Mouse (Mus musculus): ENCODE measurements around the gene Zfp784. TPM values are rescaled to one million over a fixed set of nuclear protein-coding genes. Genes with fewer than 3 reads are reported as not detected.

Zfp784 gene
- polyA plus RNA-seq, 1 experiment: 1.5 TPM

- H3K79me2 ChIP-seq (ENCODE audit: control insufficient read depth, insufficient read depth): no peaks in the 10 kb centered on the region
- peak overlapping the region; percentile 93 for H3K4me2 ChIP-seq (ENCODE audit: low read depth)
- H3K4me3 ChIP-seq: peak overlapping the region; percentile 67
- no peaks in the 10 kb centered on the region for H3K27me3 ChIP-seq (ENCODE audit: control insufficient read depth, insufficient read depth, insufficient read length)
- TF ChIP-seq POLR2A (IDR thresholded peaks at IDR 0.05; ENCODE audit: insufficient read length, low read depth) (no peak), USF1 (IDR thresholded peaks at IDR 0.05; ENCODE audit: low read depth) (no peak), MAX (IDR thresholded peaks at IDR 0.05; ENCODE audit: low read depth) (no peak), REST (IDR thresholded peaks at IDR 0.05; ENCODE audit: insufficient read depth, insufficient read length) (no peak), MYOG (IDR thresholded peaks at IDR 0.05; ENCODE audit: control insufficient read depth in 1 of 3, insufficient read depth in 1 of 3, insufficient read length in 2 of 3, low read depth in 2 of 3) (no peak), SRF (IDR thresholded peaks at IDR 0.05; ENCODE audit: control insufficient read depth, insufficient read length, low read depth) (no peak), MYOD1 (IDR thresholded peaks at IDR 0.05; ENCODE audit: control insufficient read depth in 1 of 3, insufficient read length in 2 of 3, low read depth in 2 of 3) (no peak), TCF12 (IDR thresholded peaks at IDR 0.05; ENCODE audit: insufficient read depth, poor library complexity, severe bottlenecking) (no peak), POLR2AphosphoS2 (IDR thresholded peaks at IDR 0.05; ENCODE audit: insufficient read length, low read depth) (no peak), TCF3 (IDR thresholded peaks at IDR 0.05; ENCODE audit: insufficient read length, low read depth) (no peak), E2F4 (IDR thresholded peaks at IDR 0.05; ENCODE audit: insufficient read depth) (no peak), CEBPB (IDR thresholded peaks at IDR 0.05; ENCODE audit: insufficient read depth, poor library complexity, severe bottlenecking) (no peak)
- H3K36me3 ChIP-seq (ENCODE audit: control insufficient read depth, insufficient read depth): peaks cover 4% of the 10 kb centered on the region
- peak overlapping the region; percentile 25 for H3ac ChIP-seq (ENCODE audit: control insufficient read depth, insufficient read length)
Observed at GRCm38 (mm10) chr7:4995268-4996002, 42.8 kb downstream of the Zfp784 start.

DNA sequence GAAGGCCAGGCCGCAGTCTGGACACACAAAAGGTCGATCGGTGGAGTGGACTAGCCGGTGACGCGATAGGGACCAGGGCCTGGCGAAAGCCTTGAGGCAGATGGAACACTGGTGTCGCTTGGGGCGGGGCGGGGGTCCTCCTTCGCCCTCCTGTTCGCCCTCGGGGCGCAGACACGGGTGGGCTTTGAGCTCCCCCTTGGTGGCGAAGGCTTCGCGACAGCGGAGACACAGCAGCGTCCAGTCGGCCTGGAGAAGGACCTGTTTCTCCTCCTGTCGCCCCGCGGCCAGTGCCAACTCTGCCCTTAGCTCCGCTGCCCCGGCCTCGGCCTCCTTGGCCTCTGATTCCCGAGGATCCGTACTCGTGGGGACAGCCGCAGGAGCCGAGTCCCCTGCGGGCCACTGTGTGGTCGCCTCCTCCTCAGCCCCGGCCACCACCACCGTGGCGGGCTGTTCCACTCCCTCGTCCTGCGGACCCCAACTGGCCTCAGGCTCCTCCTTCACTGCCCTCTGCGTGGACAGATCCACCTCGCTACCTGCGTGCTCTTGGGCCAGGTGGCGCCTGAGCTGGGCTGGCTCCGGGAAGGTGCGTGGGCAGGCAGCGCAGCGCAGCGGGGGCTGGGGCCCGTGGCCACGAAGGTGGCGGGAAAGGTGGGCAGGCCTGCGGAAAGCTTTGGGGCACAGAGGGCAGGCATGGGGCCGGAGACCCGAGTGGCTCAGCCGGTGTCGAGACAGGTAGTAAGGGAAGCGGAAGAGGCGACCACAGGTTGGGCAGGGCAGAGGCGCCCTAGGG, 44.1 kb downstream of the Zfp784 start:
- H3K27me3 ChIP-seq (ENCODE audit: control insufficient read depth, insufficient read depth, insufficient read length): no peaks in the 10 kb centered on the region
- peaks cover 4% of the 10 kb centered on the region for H3K36me3 ChIP-seq (ENCODE audit: control insufficient read depth, insufficient read depth)
- no peaks in the 10 kb centered on the region for H3K79me2 ChIP-seq (ENCODE audit: control insufficient read depth, insufficient read depth)
- H3ac ChIP-seq (ENCODE audit: control insufficient read depth, insufficient read length): no peak overlapping the region
- no peak for TF ChIP-seq CEBPB (IDR thresholded peaks at IDR 0.05; ENCODE audit: insufficient read depth, poor library complexity, severe bottlenecking)
- no peak for TF ChIP-seq POLR2A (IDR thresholded peaks at IDR 0.05; ENCODE audit: insufficient read length, low read depth)
- TF ChIP-seq MYOD1 (IDR thresholded peaks at IDR 0.05; ENCODE audit: control insufficient read depth in 1 of 3, insufficient read length in 2 of 3, low read depth in 2 of 3): no peak
- no peak for TF ChIP-seq SRF (IDR thresholded peaks at IDR 0.05; ENCODE audit: control insufficient read depth, insufficient read length, low read depth)
- no peak for TF ChIP-seq TCF12 (IDR thresholded peaks at IDR 0.05; ENCODE audit: insufficient read depth, poor library complexity, severe bottlenecking)
- TF ChIP-seq E2F4 (IDR thresholded peaks at IDR 0.05; ENCODE audit: insufficient read depth): no peak
- TF ChIP-seq POLR2AphosphoS2 (IDR thresholded peaks at IDR 0.05; ENCODE audit: insufficient read length, low read depth): no peak
- TF ChIP-seq USF1 (IDR thresholded peaks at IDR 0.05; ENCODE audit: low read depth): no peak
- TF ChIP-seq MYOG (IDR thresholded peaks at IDR 0.05; ENCODE audit: control insufficient read depth in 1 of 3, insufficient read depth in 1 of 3, insufficient read length in 2 of 3, low read depth in 2 of 3): no peak
- no peak for TF ChIP-seq MAX (IDR thresholded peaks at IDR 0.05; ENCODE audit: low read depth)
- TF ChIP-seq TCF3 (IDR thresholded peaks at IDR 0.05; ENCODE audit: insufficient read length, low read depth): no peak
- TF ChIP-seq REST (IDR thresholded peaks at IDR 0.05; ENCODE audit: insufficient read depth, insufficient read length): no peak
- no peak overlapping the region for H3K4me2 ChIP-seq (ENCODE audit: low read depth)
- no peak overlapping the region for H3K4me3 ChIP-seq

DNA sequence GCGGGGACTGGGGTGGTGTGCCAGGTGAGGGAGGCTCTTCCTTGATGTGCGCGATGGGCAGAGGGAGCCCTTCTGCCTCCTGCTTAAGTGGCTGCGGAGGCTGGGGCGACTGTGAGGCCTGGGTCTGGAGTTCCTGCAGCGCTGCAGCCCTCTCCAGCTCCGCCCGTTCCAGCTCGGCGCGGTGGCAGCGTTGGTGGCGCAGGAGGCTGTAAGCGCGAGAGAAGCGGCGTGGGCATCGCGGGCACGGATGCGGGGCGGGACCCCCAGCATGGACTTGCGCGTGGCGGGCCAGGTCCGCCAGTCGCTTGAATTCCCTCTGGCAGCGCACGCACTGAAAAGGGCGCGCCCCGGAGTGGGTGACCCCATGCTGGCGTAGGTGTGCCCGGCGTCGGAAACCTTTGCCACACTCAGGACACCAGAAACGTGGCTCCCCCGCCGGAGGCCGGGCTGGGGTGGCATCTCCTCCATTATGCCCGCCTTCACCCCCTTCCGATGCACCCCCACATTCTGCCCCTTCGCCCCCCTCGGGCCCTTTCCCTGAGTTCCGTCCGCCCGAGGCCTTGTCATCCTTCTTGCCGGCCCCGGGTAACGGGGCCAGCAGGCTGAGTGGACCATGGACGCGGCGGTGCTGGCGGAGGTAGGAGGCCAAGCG, 44.8 kb downstream of the Zfp784 start:
- Histone ChIP-seq H3K27me3 (ENCODE audit: control insufficient read depth, insufficient read depth, insufficient read length) (no peaks in the 10 kb centered on the region), H3K36me3 (ENCODE audit: control insufficient read depth, insufficient read depth) (peaks cover 4% of the 10 kb centered on the region), H3ac (ENCODE audit: control insufficient read depth, insufficient read length) (no peak overlapping the region), H3K4me2 (ENCODE audit: low read depth) (no peak overlapping the region), H3K79me2 (ENCODE audit: control insufficient read depth, insufficient read depth) (no peaks in the 10 kb centered on the region), H3K4me3 (no peak overlapping the region)
- TF ChIP-seq CEBPB (IDR thresholded peaks at IDR 0.05; ENCODE audit: insufficient read depth, poor library complexity, severe bottlenecking): no peak
- no peak for TF ChIP-seq MYOG (IDR thresholded peaks at IDR 0.05; ENCODE audit: control insufficient read depth in 1 of 3, insufficient read depth in 1 of 3, insufficient read length in 2 of 3, low read depth in 2 of 3)
- no peak for TF ChIP-seq TCF12 (IDR thresholded peaks at IDR 0.05; ENCODE audit: insufficient read depth, poor library complexity, severe bottlenecking)
- TF ChIP-seq MYOD1 (IDR thresholded peaks at IDR 0.05; ENCODE audit: control insufficient read depth in 1 of 3, insufficient read length in 2 of 3, low read depth in 2 of 3): no peak
- no peak for TF ChIP-seq USF1 (IDR thresholded peaks at IDR 0.05; ENCODE audit: low read depth)
- TF ChIP-seq REST (IDR thresholded peaks at IDR 0.05; ENCODE audit: insufficient read depth, insufficient read length): no peak
- TF ChIP-seq POLR2A (IDR thresholded peaks at IDR 0.05; ENCODE audit: insufficient read length, low read depth): no peak
- no peak for TF ChIP-seq MAX (IDR thresholded peaks at IDR 0.05; ENCODE audit: low read depth)
- no peak for TF ChIP-seq E2F4 (IDR thresholded peaks at IDR 0.05; ENCODE audit: insufficient read depth)
- TF ChIP-seq TCF3 (IDR thresholded peaks at IDR 0.05; ENCODE audit: insufficient read length, low read depth): no peak
- TF ChIP-seq SRF (IDR thresholded peaks at IDR 0.05; ENCODE audit: control insufficient read depth, insufficient read length, low read depth): no peak
- TF ChIP-seq POLR2AphosphoS2 (IDR thresholded peaks at IDR 0.05; ENCODE audit: insufficient read length, low read depth): no peak

- Histone ChIP-seq H3K36me3 (ENCODE audit: control insufficient read depth, insufficient read depth) (peaks cover 4% of the 10 kb centered on the region), H3K79me2 (ENCODE audit: control insufficient read depth, insufficient read depth) (no peaks in the 10 kb centered on the region), H3K4me2 (ENCODE audit: low read depth) (no peak overlapping the region), H3ac (ENCODE audit: control insufficient read depth, insufficient read length) (no peak overlapping the region), H3K27me3 (ENCODE audit: control insufficient read depth, insufficient read depth, insufficient read length) (peaks cover 6% of the 10 kb centered on the region), H3K4me3 (no peak overlapping the region)
- TF ChIP-seq POLR2A (IDR thresholded peaks at IDR 0.05; ENCODE audit: insufficient read length, low read depth) (no peak), MAX (IDR thresholded peaks at IDR 0.05; ENCODE audit: low read depth) (no peak), TCF12 (IDR thresholded peaks at IDR 0.05; ENCODE audit: insufficient read depth, poor library complexity, severe bottlenecking) (no peak), E2F4 (IDR thresholded peaks at IDR 0.05; ENCODE audit: insufficient read depth) (no peak), CEBPB (IDR thresholded peaks at IDR 0.05; ENCODE audit: insufficient read depth, poor library complexity, severe bottlenecking) (no peak), POLR2AphosphoS2 (IDR thresholded peaks at IDR 0.05; ENCODE audit: insufficient read length, low read depth) (no peak), REST (IDR thresholded peaks at IDR 0.05; ENCODE audit: insufficient read depth, insufficient read length) (no peak), MYOG (IDR thresholded peaks at IDR 0.05; ENCODE audit: control insufficient read depth in 1 of 3, insufficient read depth in 1 of 3, insufficient read length in 2 of 3, low read depth in 2 of 3) (no peak), MYOD1 (IDR thresholded peaks at IDR 0.05; ENCODE audit: control insufficient read depth in 1 of 3, insufficient read length in 2 of 3, low read depth in 2 of 3) (no peak), TCF3 (IDR thresholded peaks at IDR 0.05; ENCODE audit: insufficient read length, low read depth) (no peak), USF1 (IDR thresholded peaks at IDR 0.05; ENCODE audit: low read depth) (no peak), SRF (IDR thresholded peaks at IDR 0.05; ENCODE audit: control insufficient read depth, insufficient read length, low read depth) (no peak)
Observed at GRCm38 (mm10) chr7:4988250-4988649, 50.0 kb downstream of the Zfp784 start.

Measured in myocyte (in vitro differentiated cells).